Mouse (Mus musculus): ENCODE measurements around the gene March10. TPM values are rescaled to one million over a fixed set of nuclear protein-coding genes. Genes with fewer than 3 reads are reported as not detected.

The March10 gene
- total and polyA plus RNA-seq, 2 experiments, result not detected

DNA sequence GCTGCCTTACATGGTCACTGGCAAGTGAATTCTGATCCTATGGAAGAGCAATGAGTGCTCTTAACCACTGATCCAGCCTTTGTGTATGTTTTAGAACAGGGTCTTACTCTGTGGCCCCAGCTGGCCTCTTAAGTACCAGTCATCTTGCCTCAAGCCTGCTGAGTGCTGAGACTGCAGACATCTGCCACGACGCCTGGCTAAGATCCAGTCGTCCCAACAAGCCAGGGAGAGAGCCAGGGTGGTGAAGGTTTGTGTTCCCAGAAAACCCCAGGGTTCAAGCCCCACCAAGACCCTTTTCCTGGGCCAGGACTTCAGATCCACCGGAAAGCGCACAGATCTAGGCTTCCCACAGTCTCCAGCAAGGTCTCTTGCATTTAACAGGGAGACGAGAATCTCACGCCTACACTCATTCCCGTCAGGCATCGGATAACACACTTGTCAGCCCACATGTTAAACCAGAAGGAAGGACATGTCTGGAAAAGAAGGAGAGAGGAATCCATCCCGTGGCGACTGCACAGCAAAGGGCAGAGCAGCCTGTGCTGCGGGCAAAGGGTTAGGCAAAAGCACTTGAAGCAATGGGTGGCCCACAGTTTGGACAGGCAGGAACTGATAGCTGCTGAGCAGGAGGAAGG is 144.1 kb downstream of the March10 start:
- no peak overlapping the region for H3K4me3 ChIP-seq (ENCODE audit: insufficient read depth, low read depth, low read length)
- 80% methylated on average over 12 of the region's 12 CpGs for WGBS
- no peaks in the 10 kb centered on the region for H3K4me1 ChIP-seq (ENCODE audit: control insufficient read depth, insufficient read depth, low read length)
- DNase-seq (ENCODE audit: extremely low read depth, low read depth, low spot score), result no peak
- H3K36me3 ChIP-seq (ENCODE audit: control insufficient read depth, insufficient read depth, low read length), result no peaks in the 10 kb centered on the region
- H3K9ac ChIP-seq (ENCODE audit: low read depth, low read length), result no peak overlapping the region
- H3K27me3 ChIP-seq (ENCODE audit: control insufficient read depth, insufficient read depth, low read length), result no peaks in the 10 kb centered on the region
- H3K79me2 ChIP-seq (ENCODE audit: control insufficient read depth, insufficient read depth, low read length), result no peaks in the 10 kb centered on the region
- 0 out of 2 replicates have a peak overlapping the region, but pooled peaks have one; percentile 30 for H3K27ac ChIP-seq (replicated peaks; ENCODE audit: insufficient read depth, low read depth, low read length)
- TF ChIP-seq POLR2A (IDR thresholded peaks at IDR 0.05; ENCODE audit: extremely low read depth, insufficient read depth, low read length) (no peak), CTCF (IDR thresholded peaks at IDR 0.05; ENCODE audit: low read depth, low read length) (no peak)

DNA sequence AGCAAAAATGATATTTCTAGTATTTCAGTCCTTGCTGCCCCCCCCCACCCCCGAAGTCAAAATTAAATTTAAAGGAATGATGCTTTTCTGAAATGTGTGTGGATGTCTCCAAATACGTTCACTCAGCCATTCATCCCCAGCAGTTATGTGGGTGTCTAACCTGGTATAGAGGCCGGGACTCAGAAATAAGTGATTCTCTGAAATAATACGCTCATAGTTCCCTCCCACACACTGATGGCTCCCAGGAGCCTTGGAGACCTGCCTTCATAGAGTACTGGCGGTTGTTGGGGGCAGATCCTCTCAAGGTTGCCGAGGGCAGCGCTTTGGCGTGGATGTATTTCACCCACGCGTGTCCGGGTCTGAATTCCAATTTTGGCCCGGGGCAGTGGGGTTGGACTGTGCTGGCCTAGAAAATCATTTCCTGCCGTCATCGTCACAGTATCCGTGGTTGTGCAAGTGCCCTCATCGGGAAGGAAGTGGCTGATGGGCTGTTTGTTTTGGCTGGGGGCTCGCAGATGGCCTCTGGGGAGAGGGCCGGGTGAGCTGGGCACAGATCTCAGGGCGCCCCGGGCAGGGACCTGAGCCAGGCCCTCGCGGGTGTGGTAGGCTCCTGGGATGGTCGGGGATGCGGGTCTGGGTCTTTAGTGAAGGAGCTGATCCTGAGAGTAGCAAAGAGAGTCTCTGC is 145.1 kb downstream of the March10 start:
- H3K9ac ChIP-seq (ENCODE audit: low read depth, low read length), result no peak overlapping the region
- TF ChIP-seq POLR2A (IDR thresholded peaks at IDR 0.05; ENCODE audit: extremely low read depth, insufficient read depth, low read length), result no peak
- no peak for TF ChIP-seq CTCF (IDR thresholded peaks at IDR 0.05; ENCODE audit: low read depth, low read length)
- DNase-seq (ENCODE audit: extremely low read depth, low read depth, low spot score), result no peak
- H3K27me3 ChIP-seq (ENCODE audit: control insufficient read depth, insufficient read depth, low read length), result no peaks in the 10 kb centered on the region
- H3K4me3 ChIP-seq (ENCODE audit: insufficient read depth, low read depth, low read length), result no peak overlapping the region
- 63% methylated on average over 24 of the region's 24 CpGs for WGBS
- no peaks in the 10 kb centered on the region for H3K36me3 ChIP-seq (ENCODE audit: control insufficient read depth, insufficient read depth, low read length)
- H3K4me1 ChIP-seq (ENCODE audit: control insufficient read depth, insufficient read depth, low read length), result no peaks in the 10 kb centered on the region
- H3K79me2 ChIP-seq (ENCODE audit: control insufficient read depth, insufficient read depth, low read length), result no peaks in the 10 kb centered on the region
- no peak overlapping the region for H3K27ac ChIP-seq (replicated peaks; ENCODE audit: insufficient read depth, low read depth, low read length)

Other genes with a start within 250 kb of the March10 start
- gene Mrc2, start 164.1 kb downstream of the March10 start, total RNA-seq (2014; rRNA removed), result 0.55 and 0.81 TPM in 2 replicates
- 0.91 and 1.1 TPM in 2 replicates for gene Mrc2, start 164.1 kb downstream of the March10 start, polyA plus RNA-seq (2012; rRNA removed)
- 2.4 and 2.8 TPM in 2 replicates for gene Tanc2, start 133.3 kb upstream of the March10 start, total RNA-seq (2014; rRNA removed)
- gene Tanc2, start 133.3 kb upstream of the March10 start, polyA plus RNA-seq (2012; rRNA removed), result 0.97 and 1.0 TPM in 2 replicates

All from liver, adult 2 months (tissue).